Mouse (Mus musculus) gastrocnemius, postnatal 4 days (tissue): Measurements from ENCODE around the gene Lrpprc. TPM values are rescaled to one million over a fixed set of nuclear protein-coding genes. Genes with fewer than 3 reads are reported as not detected.

Source experiments
- DNase-seq, 2 experiments: peaks; one replicate each; pipeline ENCODE4 v3.0.0; 2021 to 2022; ENCODE audit warnings: low spot score in 2 of 2, mixed read lengths in 2 of 2
- total RNA-seq, 2 experiments: library from RNA; stranded (reverse); gene quantifications; 2 replicates each; pipeline ENCODE4 v1.2.3; 2021

Lrpprc gene
- total RNA-seq, 2 experiments from 2014 or later: 56.8 to 61.6 TPM

- DNase-seq: no peak
Observed at GRCm38 (mm10) chr17:84719105-84719504, 71.5 kb downstream of the Lrpprc start.

GRCm38 (mm10) chr17:84717416-84717815, 73.2 kb downstream of the Lrpprc start:
- DNase-seq: no peak

- no peak for DNase-seq
Observed at GRCm38 (mm10) chr17:84716252-84716872, 74.2 kb downstream of the Lrpprc start.

- no peak for DNase-seq
Observed at GRCm38 (mm10) chr17:84714930-84715329, 75.7 kb downstream of the Lrpprc start.

- no peak for DNase-seq
Observed at GRCm38 (mm10) chr17:84713563-84714164, 76.9 kb downstream of the Lrpprc start.

GRCm38 (mm10) chr17:84709403-84709851, 81.2 kb downstream of the Lrpprc start:
- no peak for DNase-seq

- no peak for DNase-seq
Observed at GRCm38 (mm10) chr17:84708818-84709217, 81.8 kb downstream of the Lrpprc start.

GRCm38 (mm10) chr17:84707407-84707806, 83.2 kb downstream of the Lrpprc start:
- DNase-seq: no peak

GRCm38 (mm10) chr17:84698727-84699126, 91.9 kb downstream of the Lrpprc start:
- DNase-seq: peak in 1 of 2 experiments; percentile 55

GRCm38 (mm10) chr17:84696537-84696936, 94.1 kb downstream of the Lrpprc start:
- DNase-seq: no peak

- DNase-seq: no peak
Observed at GRCm38 (mm10) chr17:84693741-84694140, 96.8 kb downstream of the Lrpprc start.

- DNase-seq: no peak
Observed at GRCm38 (mm10) chr17:84690111-84690510, 100.5 kb downstream of the Lrpprc start.

GRCm38 (mm10) chr17:84689316-84689715, 101.3 kb downstream of the Lrpprc start:
- no peak for DNase-seq

GRCm38 (mm10) chr17:84688834-84689233, 101.8 kb downstream of the Lrpprc start:
- no peak for DNase-seq

GRCm38 (mm10) chr17:84687994-84688393, 102.6 kb downstream of the Lrpprc start:
- no peak for DNase-seq

GRCm38 (mm10) chr17:84685286-84685685, 105.3 kb downstream of the Lrpprc start:
- DNase-seq: no peak

- no peak for DNase-seq
Observed at GRCm38 (mm10) chr17:84684284-84684683, 106.3 kb downstream of the Lrpprc start.

GRCm38 (mm10) chr17:84682734-84683717, 107.6 kb downstream of the Lrpprc start, which contains the start of gene Abcg5:
Gene Abcg5, minus strand, starts transcription at chr17:84683011.
- no peak for DNase-seq

- DNase-seq: no peak
Observed at GRCm38 (mm10) chr17:84681670-84682069, 108.9 kb downstream of the Lrpprc start.

GRCm38 (mm10) chr17:84677595-84677994, 113.0 kb downstream of the Lrpprc start:
- DNase-seq: no peak

- peak in 1 of 2 experiments; percentile 26 for DNase-seq
Observed at GRCm38 (mm10) chr17:84675951-84676366, 114.6 kb downstream of the Lrpprc start, which contains the start of gene Abcg8. Gene Abcg8, plus strand, starts transcription at chr17:84676302.
